Mouse (Mus musculus) T-helper 17 cell (primary cell): ENCODE measurements around the gene Prss12.

ENCODE experiments used
- in situ Hi-C, 2 experiments: fragments of 300-600 bp; cut with MboI, MseI; formaldehyde crosslinking; loops; 1 replicate in 1 of 2; 2 replicates in 1 of 2; pipeline ENCODE4 v1.15.1; 2025; ENCODE audit warnings: high pct_unique_total_duplicates in 2 of 2

The Prss12 gene

DNA sequence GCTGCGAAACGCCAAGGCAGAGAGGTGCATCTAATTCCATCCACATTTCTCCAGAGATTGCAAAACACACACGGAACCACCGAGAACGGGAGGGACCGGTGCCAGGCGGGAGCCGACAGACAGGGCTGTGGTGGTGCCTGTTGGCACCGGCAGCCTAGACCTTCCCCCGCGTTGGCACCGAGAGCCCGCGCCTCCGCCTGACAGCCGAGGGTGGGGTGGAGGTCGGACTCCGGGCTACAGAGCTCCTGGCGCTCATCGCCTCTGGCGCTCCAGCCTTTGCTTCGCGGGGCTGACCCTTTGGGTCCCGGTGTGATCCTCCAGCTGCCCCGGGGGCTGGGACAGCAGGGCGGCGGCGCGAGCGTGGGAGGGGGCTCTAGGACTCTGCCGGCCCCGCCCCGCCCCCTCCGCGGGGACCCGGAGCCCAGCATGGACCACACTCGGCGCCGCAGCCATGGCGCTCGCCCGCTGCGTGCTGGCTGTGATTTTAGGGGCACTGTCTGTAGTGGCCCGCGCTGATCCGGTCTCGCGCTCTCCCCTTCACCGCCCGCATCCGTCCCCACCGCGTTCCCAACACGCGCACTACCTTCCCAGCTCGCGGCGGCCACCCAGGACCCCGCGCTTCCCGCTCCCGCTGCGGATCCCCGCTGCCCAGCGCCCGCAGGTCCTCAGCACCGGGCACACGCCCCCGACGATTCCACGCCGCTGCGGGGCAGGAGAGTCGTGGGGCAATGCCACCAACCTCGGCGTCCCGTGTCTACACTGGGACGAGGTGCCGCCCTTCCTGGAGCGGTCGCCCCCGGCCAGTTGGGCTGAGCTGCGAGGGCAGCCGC lies at the start of gene Prss12:
Gene Prss12, plus strand, starts transcription at position 206 of the 830 bp plus-strand sequence.
- in situ Hi-C loops = no loop called here

DNA sequence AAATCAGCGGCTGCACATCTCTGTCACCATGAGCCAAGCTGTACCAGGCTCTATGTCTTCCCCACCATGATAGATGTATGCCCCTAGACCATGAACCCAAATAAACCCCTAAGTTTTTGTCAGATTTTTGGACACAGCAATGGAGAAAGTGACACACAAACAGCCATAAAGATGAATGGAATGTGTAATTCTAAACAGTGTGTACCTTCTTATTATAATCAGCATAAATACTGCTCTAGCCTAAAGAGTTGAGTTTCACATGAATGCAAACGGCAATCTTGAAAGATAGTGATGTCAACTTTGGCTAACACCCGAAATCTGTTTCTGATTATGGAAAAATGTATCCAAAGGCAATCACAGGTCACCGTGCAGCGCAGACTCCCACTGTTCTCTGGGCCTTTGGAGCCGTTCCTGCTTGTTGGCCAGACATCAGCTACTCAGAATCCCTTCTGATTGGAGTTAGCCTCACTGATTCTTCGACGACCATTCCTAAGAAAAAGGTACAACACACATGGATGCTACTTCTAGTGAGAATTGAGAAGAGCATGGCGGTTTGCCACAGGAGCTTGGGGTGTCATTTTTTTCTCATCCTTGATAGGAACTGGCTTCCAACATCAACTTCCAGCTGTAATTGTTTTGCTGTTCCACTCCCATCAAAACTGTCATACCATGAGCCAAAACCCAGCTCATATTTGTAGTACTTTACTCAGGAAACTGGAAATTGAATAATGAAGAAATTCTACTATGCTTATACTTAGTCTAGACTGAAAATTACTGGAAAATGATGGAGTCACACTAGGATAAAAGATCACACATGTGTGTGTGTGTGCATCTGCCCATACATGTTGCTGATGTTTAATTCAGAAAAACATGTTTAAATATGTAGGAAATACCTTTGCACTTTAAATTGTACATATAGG lies 48.9 kb upstream of the Prss12 start:
- in situ Hi-C loops = no loop called here

DNA sequence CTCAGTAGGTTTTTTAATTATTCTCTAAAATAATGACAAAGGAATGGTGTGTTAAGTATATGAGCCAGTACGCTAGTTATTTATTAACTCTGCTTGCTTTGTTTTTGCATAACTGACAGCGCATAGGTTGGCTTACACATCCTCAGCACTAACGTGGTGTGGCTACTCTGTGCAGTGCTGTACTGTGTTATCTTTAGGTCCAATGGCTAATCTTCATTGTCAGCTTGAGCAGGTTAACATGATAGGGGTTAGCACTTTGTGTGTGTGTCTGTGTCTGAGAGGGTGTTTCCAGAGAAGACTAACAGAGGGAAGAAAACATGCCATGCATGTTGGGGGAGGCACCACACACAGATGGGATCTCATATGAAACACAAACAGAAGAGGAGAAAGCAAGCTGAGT lies 41.8 kb upstream of the Prss12 start:
- in situ Hi-C loops = loop anchor here in 1 of 2 experiments (25.0 kb wide), 1 partner anchor 582 kb away; no protein-coding TSS in a partner anchor

DNA sequence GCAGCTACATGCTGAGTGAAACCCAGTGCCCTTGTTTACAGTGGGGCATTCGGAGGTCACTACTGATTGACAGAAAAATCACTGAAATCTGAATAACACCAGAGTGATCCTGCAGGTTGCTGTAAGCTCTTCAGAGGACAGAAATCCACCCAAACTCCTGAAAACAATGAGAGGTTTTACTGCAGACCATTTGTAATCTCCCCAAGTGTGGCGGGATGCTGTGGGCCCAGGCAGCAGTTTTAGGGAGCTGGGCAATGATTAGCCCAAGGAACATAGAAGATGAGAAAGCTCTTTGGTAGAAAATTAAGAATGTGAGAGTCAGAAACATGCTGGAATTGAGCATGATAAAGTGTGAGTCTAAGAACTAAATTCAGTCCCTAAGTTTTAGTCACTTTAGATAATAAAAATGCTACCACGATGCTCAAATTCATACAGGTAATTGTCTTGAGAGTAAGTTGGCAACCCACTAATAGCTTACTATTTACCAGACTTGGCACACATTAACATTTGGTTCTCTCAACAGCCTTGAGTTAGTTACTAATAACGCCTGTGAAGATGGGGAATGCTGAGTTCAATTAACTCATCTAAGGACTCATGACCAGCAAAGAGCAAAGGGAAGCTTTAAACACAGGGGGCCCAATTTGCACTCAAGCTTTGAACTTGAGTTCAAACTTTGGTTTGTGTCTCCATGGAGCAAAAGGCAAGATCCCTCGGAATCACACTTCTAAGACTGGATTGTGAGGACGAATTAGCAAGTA lies 34.7 kb upstream of the Prss12 start:
- in situ Hi-C loops = loop anchor here in 1 of 2 experiments (25.0 kb wide), 1 partner anchor 575 kb away; no protein-coding TSS in a partner anchor

DNA sequence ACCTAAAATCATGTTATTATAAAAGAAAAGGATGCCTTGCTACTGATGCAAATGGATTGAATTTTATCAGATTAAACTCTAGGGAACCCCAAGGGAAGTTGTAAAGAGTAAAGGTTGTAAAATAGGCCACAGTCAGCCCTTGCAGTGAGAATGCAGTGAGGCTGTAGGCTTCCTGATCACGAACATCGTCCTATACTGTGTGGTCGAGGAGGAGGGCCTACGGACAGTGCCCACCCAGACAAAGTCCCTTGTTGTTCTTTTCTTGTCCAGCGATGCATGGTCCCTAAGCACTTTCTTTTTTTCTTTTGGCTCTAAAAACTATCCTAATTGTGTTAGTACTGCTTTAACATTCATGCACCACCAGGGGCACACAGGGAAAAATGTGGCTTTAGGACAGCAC lies 33.5 kb upstream of the Prss12 start:
- in situ Hi-C loops = loop anchor here in 1 of 2 experiments (25.0 kb wide), 1 partner anchor 574 kb away; no protein-coding TSS in a partner anchor

DNA sequence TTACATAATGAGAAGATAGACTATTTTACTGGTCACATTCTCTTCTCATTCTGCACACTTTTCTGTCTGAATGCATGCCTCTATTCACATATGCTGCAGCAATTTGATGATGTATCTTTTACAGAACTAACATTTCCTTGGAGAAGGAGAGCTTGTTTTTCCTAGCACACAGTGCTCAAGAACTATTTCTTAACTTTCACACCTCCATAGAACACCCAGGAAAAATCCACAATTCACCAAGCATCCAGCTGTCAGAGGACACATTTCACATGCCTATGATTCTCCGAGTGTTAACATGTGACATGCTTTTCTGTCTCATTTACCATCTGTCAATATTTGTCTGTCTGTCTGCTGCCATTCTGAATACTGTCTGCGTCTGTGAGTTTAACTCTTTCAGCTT lies 21.1 kb upstream of the Prss12 start:
- in situ Hi-C loops = no loop called here

DNA sequence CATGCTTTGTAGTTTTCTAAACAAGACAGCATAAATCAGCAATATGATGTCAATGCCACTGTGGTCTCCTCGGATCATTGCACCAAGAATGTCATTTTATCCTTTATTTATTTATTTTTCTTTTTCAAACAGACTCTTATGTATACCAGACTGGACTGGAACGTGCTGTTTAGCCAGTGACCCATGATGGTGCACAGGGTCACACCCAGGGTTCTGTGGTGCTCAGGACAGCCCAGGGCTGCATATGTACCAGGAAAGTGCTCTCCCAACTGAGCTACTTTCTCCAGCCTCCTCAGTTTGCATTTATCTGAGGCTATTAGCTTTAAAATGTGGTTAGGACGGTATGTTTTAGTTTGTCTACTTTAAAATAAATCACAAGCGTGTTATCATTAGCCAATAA lies 18.7 kb upstream of the Prss12 start:
- in situ Hi-C loops = no loop called here

DNA sequence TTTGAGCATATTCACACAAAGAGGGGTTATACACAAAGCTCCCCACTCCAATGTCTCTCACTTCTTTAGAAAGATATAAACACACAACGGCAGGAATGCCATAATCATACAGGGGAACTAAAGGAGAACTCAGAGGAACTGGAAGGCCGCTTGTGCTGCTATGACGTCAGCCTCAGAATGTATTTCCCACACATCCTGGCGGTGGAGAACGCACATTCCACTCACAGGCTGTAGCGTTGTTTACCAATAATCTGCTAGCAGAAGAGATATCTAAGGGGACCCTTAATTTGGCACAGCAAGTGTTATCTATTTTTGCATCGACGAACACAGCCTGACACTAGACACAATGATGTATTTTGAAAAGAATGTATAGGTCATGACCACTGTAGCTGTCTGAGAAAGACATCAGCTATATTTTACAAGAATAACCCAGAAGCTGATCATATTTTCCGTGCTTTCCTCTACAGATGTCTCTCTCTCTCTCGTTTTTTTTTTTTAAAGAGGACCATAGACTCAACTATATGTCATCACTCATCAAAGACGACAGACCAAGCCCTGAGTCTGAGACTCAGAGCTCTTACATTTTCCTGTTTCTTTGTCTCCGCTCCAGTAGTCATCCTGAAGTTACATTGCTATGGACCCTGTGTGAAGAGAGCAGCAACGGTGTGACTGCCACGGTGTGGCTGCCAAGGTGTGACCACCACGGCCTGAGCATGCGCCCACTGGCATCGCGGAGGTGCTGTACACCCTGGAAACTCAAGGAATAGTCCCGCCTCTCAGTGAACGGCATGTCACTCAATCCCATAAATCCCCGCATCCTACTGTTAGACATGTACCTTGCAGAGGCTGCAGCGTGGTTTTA lies 16.9 kb upstream of the Prss12 start:
- in situ Hi-C loops = no loop called here

DNA sequence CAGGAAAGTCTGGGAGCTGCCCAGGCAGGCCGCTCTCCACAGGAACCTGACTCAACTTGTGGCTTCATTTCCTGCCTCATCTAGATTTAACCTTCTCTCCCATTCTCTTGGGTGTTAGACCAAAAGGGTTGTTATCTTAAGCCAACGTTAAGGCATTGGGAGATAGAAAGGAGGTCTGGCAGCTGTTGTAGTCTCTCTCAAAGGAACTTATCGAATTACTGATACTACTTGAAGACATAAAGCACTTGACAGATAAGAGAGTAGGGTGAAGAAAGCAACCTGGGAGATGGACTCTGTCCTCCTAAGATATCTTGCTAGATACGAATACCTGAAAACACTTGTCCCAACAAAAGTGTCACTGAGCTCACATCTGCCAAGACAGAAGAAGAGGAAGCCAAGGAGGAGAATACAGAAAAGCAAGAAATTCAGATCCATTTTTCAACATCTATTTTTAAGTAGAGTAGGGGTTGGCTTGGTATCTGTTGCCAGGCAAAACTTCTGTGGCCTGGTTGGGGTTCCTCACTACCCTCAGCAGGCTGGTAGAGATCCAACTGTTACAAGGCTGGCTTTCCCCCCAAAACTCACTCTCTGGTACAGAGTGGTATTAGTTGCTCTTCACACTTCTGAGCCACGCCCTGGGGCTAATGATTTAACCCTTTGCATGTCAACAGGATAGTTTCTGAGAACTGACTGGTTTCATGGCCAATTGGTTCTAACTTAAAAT lies 14.6 kb upstream of the Prss12 start:
- in situ Hi-C loops = no loop called here

DNA sequence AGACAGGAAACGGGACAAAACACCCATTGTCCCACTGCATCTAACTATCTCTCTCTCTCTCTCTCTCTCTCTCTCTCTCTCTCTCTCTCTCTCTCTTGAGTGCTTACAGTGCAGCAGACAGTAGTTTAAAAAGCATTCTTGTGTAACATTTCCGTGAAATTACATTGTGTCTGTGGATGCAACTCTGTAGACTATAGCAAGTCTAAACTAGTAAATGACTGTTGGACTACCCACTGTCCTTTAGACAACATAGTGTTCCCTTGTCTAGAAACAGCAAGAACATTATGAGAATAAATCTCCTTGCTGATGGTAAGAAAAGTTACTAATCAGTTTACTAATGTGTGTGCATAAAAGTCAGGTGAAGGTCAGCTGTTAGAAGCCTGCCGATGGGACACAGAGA lies 13.4 kb upstream of the Prss12 start:
- in situ Hi-C loops = no loop called here

DNA sequence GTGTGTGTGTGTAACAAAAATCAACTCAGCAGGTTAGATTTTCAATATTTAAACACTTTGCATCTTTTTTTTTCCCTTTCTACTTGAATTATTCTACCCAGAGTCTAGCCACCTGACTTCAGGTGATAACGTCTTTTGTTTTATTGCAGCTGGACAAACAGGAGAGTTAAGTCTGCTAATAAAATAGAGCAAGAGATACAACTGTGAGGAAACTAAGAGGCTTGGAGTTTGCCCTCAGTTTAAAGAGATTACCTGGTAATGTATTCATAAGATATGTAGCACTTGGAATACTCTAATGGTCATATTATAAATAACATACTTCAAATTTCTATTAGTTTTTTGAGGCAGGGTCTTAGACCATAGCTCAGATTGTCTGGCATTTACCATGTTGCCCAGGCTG lies 9.1 kb upstream of the Prss12 start:
- in situ Hi-C loops = no loop called here

DNA sequence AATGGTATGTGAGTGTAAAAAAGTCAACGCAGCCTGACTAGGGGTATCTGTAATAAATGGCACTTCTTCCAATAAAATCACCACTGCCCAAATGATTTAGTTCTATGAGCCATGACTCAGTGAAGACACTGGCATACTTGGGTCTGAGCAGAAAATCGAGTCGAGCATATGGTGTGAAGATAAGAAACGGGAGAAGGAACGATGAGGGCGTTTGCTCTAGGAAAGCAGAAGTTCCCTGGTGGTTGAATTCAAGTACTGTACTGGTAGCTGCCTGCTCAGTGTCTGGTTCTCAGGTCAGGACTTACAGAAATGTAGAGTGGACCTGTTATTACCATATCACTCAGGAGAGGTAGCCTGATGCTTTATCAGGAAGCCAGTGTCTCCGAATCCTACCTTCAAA lies 6.2 kb upstream of the Prss12 start:
- in situ Hi-C loops = no loop called here

DNA sequence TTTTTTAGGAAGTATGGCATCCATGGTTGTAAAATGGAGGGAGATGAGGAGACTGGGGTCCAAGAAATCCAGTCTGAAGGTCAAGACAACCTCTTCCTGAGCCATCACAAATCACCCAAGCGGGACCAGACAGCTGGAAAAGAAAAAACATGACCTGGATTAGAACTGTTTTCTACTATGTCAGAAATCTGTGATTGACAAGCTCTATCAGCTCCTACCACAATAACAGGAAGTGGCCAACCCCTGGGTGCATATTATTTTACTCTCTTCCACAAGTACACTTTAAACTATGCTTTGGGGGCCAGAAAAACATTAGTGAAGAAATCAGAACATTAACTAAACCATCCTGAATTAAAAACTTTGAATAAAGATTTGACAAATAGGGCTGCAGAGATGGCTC lies 2.2 kb upstream of the Prss12 start:
- in situ Hi-C loops = no loop called here

DNA sequence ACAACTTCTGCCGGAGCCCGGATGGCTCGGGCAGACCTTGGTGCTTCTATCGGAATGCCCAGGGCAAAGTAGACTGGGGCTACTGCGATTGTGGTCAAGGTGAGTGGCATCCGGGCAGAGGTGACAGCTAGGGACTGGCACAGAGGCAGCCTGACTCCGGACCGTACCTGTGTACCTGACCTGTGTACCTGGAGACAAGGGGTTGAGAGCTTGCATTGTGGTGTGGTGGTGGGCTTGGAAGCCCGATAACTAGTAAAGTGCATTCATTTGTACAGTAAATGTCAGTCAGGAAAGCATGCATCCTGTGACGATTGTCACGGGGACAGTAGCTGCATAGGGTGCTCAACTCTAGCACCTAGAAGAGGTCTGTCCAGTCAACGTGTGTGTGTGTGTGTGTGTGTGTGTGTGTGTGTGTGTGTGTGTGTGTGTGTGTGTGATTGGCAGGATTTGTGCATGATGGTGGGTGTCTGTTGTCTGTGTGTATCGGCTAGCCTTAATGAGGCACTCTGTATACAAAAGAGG lies 886 bp downstream of the Prss12 start:
- in situ Hi-C loops = no loop called here

DNA sequence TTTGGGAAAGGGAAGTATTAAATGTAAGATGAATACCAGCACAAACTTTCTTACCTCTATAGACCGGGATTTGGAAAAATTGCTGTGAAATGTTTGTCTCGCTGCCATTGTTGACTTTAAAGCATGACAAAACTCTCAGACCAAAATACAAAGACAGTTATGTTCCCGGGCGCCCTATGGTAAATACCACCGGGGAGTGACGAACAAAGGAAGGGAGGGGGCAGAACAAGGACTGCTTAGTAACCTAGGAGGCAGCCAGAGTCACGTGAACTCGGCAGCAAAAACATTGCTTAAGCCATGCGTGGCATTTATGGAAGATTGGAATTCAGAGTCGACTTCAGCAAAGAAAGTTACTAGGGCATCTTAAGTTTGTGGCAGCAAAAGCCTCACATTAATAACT lies 1.4 kb downstream of the Prss12 start:
- in situ Hi-C loops = no loop called here

DNA sequence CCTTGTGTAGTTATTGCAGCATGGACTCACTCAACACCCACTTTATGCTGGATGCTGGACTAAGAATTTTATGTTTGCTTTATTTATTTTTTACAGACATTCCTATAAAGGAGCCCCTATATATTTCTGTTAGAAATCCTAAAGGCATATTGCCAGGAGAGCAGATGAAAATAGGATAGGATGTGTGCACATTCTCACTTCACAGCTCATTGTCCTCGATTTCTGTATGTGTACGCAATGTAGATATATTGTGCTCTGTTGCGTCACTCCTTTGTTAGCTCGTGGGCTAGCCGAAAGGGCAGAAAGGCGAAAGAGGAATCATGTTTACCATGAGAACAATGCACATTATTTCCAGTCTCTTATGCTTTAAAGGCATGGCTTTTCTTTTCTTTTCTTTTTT lies 3.4 kb downstream of the Prss12 start:
- in situ Hi-C loops = loop anchor here in 1 of 2 experiments (10.0 kb wide), 1 partner anchor 615 kb away; no protein-coding TSS in a partner anchor

DNA sequence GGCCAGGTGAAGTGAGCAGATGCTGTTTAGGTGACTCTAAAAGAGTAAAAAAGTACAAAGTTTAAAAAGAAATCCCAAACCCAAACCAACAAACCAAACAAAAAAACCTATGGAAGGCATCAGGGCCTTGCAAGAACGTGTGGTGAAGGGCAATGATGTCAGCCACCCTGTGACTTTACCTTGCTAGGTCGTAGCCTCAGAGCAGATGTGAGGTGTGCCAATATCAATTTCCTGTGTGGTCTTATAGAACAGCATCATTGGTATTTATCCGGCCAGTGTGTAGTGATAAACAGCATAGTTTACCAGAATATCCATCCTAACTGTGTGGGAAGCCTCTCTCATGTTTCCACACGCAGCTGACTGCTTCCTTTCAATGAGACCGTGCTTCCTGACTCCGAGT lies 6.2 kb downstream of the Prss12 start:
- in situ Hi-C loops = loop anchor here in 1 of 2 experiments (10.0 kb wide), 1 partner anchor 618 kb away; no protein-coding TSS in a partner anchor

DNA sequence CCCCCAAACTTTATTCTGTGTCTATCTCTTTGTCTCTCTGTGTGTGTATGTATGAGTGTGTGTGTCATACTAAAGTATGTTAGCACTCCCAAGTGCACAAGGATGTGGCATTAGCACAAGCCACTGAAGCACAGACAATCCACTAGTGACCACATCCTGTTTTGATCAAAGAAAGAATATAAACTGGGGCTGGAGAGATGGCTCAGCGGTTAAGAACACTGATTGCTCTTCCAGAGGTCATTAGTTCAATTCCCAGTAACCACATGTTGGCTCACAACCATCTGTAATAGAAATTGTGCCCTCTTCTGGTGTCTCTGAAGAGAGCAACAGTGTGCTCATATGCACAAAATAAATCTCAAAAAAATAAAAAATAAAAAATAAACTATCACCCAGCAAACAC lies 12.8 kb downstream of the Prss12 start:
- in situ Hi-C loops = loop anchor here in 1 of 2 experiments (10.0 kb wide), 1 partner anchor 625 kb away; no protein-coding TSS in a partner anchor

DNA sequence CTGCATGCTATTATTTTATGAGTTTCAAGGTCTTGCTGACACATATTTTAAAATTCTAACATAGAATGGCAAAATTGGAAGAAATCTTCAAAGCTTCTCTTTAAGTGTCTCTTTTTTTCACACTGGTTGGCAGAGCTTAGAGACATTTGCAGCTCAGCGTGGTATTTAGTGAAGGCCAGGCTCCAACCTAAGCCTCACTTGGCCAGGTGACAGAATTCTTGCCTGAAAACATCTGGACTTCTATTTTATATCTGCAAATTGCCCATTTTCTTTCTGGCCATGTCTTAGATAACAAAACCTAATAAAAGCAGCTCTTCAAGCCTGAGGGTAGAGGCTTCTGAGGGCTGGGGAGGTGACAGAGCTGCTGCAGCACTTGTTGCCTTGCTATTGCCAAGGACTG lies 13.7 kb downstream of the Prss12 start:
- in situ Hi-C loops = no loop called here

DNA sequence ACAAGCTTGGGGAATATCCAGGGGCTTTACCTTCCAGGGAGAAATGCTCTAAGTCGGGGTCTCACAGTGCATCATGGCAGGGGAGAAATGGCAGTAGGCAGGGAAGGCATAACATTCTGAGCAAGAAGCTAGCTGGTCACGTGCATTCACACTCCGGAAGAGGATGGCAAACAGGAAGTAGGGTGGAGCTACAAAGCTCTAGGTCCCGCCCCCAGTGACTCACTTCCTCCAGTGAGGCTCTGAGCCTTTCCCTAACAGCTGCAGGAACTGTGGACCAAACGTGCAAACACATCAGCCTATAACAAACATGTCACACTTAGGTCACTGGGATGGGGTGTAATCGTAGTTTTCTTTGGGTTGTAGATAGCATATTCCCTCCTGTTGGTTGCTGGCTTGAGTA lies 15.6 kb downstream of the Prss12 start:
- in situ Hi-C loops = no loop called here
